In the genomic region with DNA sequence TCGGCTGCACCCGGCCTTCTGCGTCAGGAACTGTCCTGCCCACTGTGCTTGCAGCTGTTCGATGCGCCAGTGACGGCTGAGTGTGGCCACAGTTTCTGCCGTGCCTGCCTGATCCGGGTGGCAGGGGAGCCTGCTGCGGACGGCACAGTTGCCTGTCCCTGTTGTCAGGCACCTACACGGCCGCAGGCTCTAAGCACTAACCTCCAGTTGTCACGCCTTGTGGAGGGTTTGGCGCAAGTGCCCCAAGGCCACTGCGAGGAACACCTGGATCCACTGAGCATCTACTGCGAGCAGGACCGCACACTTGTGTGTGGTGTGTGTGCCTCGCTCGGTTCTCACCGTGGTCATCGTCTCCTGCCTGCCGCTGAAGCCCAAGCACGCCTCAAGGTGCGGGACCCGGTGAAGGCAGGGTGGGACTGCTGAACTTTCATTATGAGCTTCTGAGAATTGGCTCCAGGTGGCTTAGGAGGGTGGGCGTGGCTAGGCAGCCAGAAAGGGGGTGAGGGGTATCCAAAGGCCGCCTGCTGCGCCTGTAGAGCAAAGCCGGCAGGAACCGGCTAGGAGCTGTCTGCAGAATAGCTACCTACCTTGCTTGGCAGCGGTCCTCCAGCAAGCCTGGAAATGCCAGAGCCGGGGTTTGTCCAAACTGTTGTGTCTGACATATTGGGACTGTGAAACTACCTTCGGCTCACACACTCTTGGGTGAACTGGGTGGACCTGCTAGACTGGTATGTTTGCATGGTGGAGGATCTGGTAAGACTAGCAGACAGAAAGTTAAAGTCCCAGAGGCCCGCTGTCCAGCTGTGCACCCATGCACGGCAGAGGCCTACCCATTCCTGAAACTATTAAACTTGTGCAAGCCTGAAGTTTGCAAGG, we compare ENCODE assay signal across 9 mouse cellular contexts. TPM values are rescaled to one million over a fixed set of nuclear protein-coding genes. Genes with fewer than 3 reads are reported as not detected.
DNase-seq lines count a peak whose midpoint lies in the region; ATAC-seq lines count a peak whose summit lies in the region.
"Had no signal": no experiment of that assay in that cellular context is flagged by ENCODE, and none has a peak within 500 bp of the region (broad histone marks: within the 10 kb centered on the region; RNA-seq: fewer than 3 reads in every experiment).

No protein-coding gene starts in this region.

- peaks cover 30% of the 10 kb centered on the region for H3K4me1 ChIP-seq in heart, embryonic 10.5 days
- H3K4me1 ChIP-seq in kidney, embryonic 14.5 days (ENCODE audit: control insufficient read depth, insufficient read depth, low read length), result peaks cover 24% of the 10 kb centered on the region

- peak; percentile 93 for DNase-seq in heart, adult 11 months
- no peak for DNase-seq in heart, adult 8-10 months (ENCODE audit: low spot score)
- no peak for DNase-seq in heart, embryonic 10.5 days (ENCODE audit: low spot score)
- DNase-seq in lung, postnatal 25 days (ENCODE audit: low spot score), result peak; percentile 49
- DNase-seq in thymus, postnatal 36 days, result peak; percentile 52 to 71
- DNase-seq in layer of hippocampus, adult 18-20 months (ENCODE audit: low spot score in 2 of 2), result no peak

- H3K9me3 ChIP-seq in heart, embryonic 10.5 days, result no peaks in the 10 kb centered on the region
- no peaks in the 10 kb centered on the region for H3K9me3 ChIP-seq in kidney, embryonic 14.5 days (ENCODE audit: control insufficient read depth, low read length)

- H3K4me2 ChIP-seq in kidney, embryonic 14.5 days (replicated peaks; ENCODE audit: low read depth, low read length), result peak overlapping the region; percentile 35

- H3K9ac ChIP-seq in kidney, embryonic 14.5 days (ENCODE audit: low read depth, low read length), result no peak overlapping the region; the same call in 1 of the 2 replicates

- WGBS in heart, embryonic 10.5 days, result 23% methylated on average over 35 of the region's 35 CpGs
- whole genome bisulfite sequencing in kidney, embryonic 14.5 days, result 21% methylated on average over 35 of the region's 35 CpGs

- H3K4me3 ChIP-seq in heart, embryonic 10.5 days, result peak overlapping the region; percentile 46
- peak overlapping the region; percentile 16 for H3K4me3 ChIP-seq in kidney, embryonic 14.5 days (ENCODE audit: low read length)

- ATAC-seq in kidney, embryonic 14.5 days (ENCODE audit: low FRiP score, low TSS enrichment), result peak; percentile 78
- ATAC-seq in megakaryocyte progenitor cell, adult 5-6 weeks (replicated peaks; ENCODE audit: poor library complexity), result no peak; the same call in 1 of the 2 replicates

- peaks cover 47% of the 10 kb centered on the region for H3K27me3 ChIP-seq in heart, embryonic 10.5 days (ENCODE audit: insufficient read depth, poor library complexity, severe bottlenecking)
- no peaks in the 10 kb centered on the region for H3K27me3 ChIP-seq in kidney, embryonic 14.5 days (ENCODE audit: control insufficient read depth, insufficient read depth, low read length)

- H3K36me3 ChIP-seq in heart, embryonic 10.5 days, result no peaks in the 10 kb centered on the region
- H3K36me3 ChIP-seq in kidney, embryonic 14.5 days (ENCODE audit: control insufficient read depth, insufficient read depth, low read length), result no peaks in the 10 kb centered on the region

- peak overlapping the region; percentile 60 for H3K27ac ChIP-seq in heart, embryonic 10.5 days
- peak overlapping the region; percentile 86 for H3K27ac ChIP-seq in kidney, embryonic 14.5 days (ENCODE audit: low read depth, low read length)

RNA-seq across cellular contexts. Expression of a gene that starts 1.0 kb away (rescaled TPM):
- 100 to 1,000 TPM; 292 to 380 (median 338) TPM for total RNA-seq in heart, adult 8-10 months (2022)
- polyA plus RNA-seq in heart, embryonic 10.5 days (2016; fragmentation: Nextera tagmentation; extraction: Ambion mirVana), result 0.40 and 1.2 TPM in 2 replicates
- polyA plus RNA-seq in kidney, embryonic 14.5 days (2014; fragmentation: Nextera tagmentation; extraction: Ambion mirVana), result 0.14 TPM in 1 of 2 replicates, not detected in the other
- not detected in 2 replicates for total RNA-seq in megakaryocyte progenitor cell, adult 5-6 weeks (2015)
- not detected in 2 replicates for total RNA-seq in megakaryocyte progenitor cell, adult 5-6 weeks (2017)
- total RNA-seq in layer of hippocampus, adult 18-20 months (2021), result under 1 TPM; 0.32 to 0.58 TPM
- total RNA-seq: hematopoietic stem cell, adult 5-6 weeks had no signal

RNA-seq across cellular contexts. Expression of a gene that starts 11.1 kb away (rescaled TPM):
- 10 to 100 TPM in 1 of 4 experiments, 1 to 10 TPM in 3; 5.4 to 11.0 (median 7.9) TPM for total RNA-seq in heart, adult 8-10 months (2022)
- 27.8 and 35.5 TPM in 2 replicates for polyA plus RNA-seq in heart, embryonic 10.5 days (2016; fragmentation: Nextera tagmentation; extraction: Ambion mirVana)
- polyA plus RNA-seq in kidney, embryonic 14.5 days (2014; fragmentation: Nextera tagmentation; extraction: Ambion mirVana), result 39.5 and 47.3 TPM in 2 replicates
- total RNA-seq in megakaryocyte progenitor cell, adult 5-6 weeks (2015), result 142 and 147 TPM in 2 replicates
- 20.8 and 26.9 TPM in 2 replicates for total RNA-seq in megakaryocyte progenitor cell, adult 5-6 weeks (2017)
- total RNA-seq in layer of hippocampus, adult 18-20 months (2021), result 1 to 10 TPM; 2.1 to 3.2 TPM

RNA-seq across cellular contexts. Expression of a gene that starts 37.5 kb away (rescaled TPM):
- total RNA-seq in heart, adult 8-10 months (2022), result 100 to 1,000 TPM; 129 to 232 (median 187) TPM
- polyA plus RNA-seq in heart, embryonic 10.5 days (2016; fragmentation: Nextera tagmentation; extraction: Ambion mirVana), result 280 and 362 TPM in 2 replicates
- 62.7 and 77.7 TPM in 2 replicates for polyA plus RNA-seq in kidney, embryonic 14.5 days (2014; fragmentation: Nextera tagmentation; extraction: Ambion mirVana)
- 180 and 190 TPM in 2 replicates for total RNA-seq in megakaryocyte progenitor cell, adult 5-6 weeks (2015)
- 27.2 and 49.5 TPM in 2 replicates for total RNA-seq in megakaryocyte progenitor cell, adult 5-6 weeks (2017)
- 100 to 1,000 TPM; 279 to 285 TPM for total RNA-seq in layer of hippocampus, adult 18-20 months (2021)

RNA-seq across cellular contexts. Expression of a gene that starts 57.7 kb away (rescaled TPM):
- total RNA-seq in heart, adult 8-10 months (2022), result 10 to 100 TPM in 1 of 4 experiments, 1 to 10 TPM in 3; 2.2 to 26.5 (median 3.1) TPM
- 0.06 and 0.25 TPM in 2 replicates for polyA plus RNA-seq in heart, embryonic 10.5 days (2016; fragmentation: Nextera tagmentation; extraction: Ambion mirVana)
- 0.14 and 0.54 TPM in 2 replicates for polyA plus RNA-seq in kidney, embryonic 14.5 days (2014; fragmentation: Nextera tagmentation; extraction: Ambion mirVana)
- 23.6 and 24.3 TPM in 2 replicates for total RNA-seq in megakaryocyte progenitor cell, adult 5-6 weeks (2015)
- 28.0 and 34.9 TPM in 2 replicates for total RNA-seq in megakaryocyte progenitor cell, adult 5-6 weeks (2017)
- 10 to 100 TPM; 11.0 to 11.2 TPM for total RNA-seq in layer of hippocampus, adult 18-20 months (2021)

RNA-seq across cellular contexts. Expression of a gene that starts 57.8 kb away (rescaled TPM):
- under 1 TPM in 1 of 4 experiments, not detected in 3; 0.09 TPM for total RNA-seq in heart, adult 8-10 months (2022)
- polyA plus RNA-seq in heart, embryonic 10.5 days (2016; fragmentation: Nextera tagmentation; extraction: Ambion mirVana), result 0.09 TPM in 1 of 2 replicates, not detected in the other
- not detected in 2 replicates for polyA plus RNA-seq in kidney, embryonic 14.5 days (2014; fragmentation: Nextera tagmentation; extraction: Ambion mirVana)
- 0.05 TPM in 1 of 2 replicates, not detected in the other for total RNA-seq in megakaryocyte progenitor cell, adult 5-6 weeks (2015)
- total RNA-seq in megakaryocyte progenitor cell, adult 5-6 weeks (2017), result not detected in 2 replicates
- total RNA-seq in layer of hippocampus, adult 18-20 months (2021), result under 1 TPM in 1 of 2 experiments, not detected in 1; 0.25 TPM
- total RNA-seq: hematopoietic stem cell, adult 5-6 weeks had no signal

Comparison
In these comparisons a context has a peak if more than half of its experiments do, and no peak if none do; other contexts are left out.
1. DNase-seq: peak in heart, adult 11 months (single experiment), lung, postnatal 25 days (single experiment) and thymus, postnatal 36 days (2 of 2); none in heart, adult 8-10 months (single experiment), heart, embryonic 10.5 days (single experiment) and layer of hippocampus, adult 18-20 months (0 of 2).
2. RNA of a gene that starts 1.0 kb away (total RNA-seq): 292 to 380 TPM in heart, adult 8-10 months; 0.32 to 0.58 TPM in layer of hippocampus, adult 18-20 months and not detected in megakaryocyte progenitor cell, adult 5-6 weeks; every median in the first group is over 100 times any median in the second.